Mouse (Mus musculus) spleen, adult 2 months (tissue): ENCODE results near the gene Frmd6. TPM values are rescaled to one million over a fixed set of nuclear protein-coding genes. Genes with fewer than 3 reads are reported as not detected.

ENCODE experiments used
- DNase-seq, 2 experiments: peaks; one replicate each; pipeline versions ENCODE4 v3.0.0 to v3.0.0-alpha.2; 2012 to 2021; ENCODE audit warnings: low spot score in 2 of 2, low read depth in 1 of 2
- H3K27ac ChIP-seq: fragments of 200-500 bp; 2 replicates; pipeline ENCODE4 v1.5.1; 2012; ENCODE audit warnings: low read length, inconsistent platforms; ENCODE audit not compliant: insufficient read depth
- H3K27me3 ChIP-seq: fragments of 200-500 bp; 2 replicates; pipeline ENCODE4 v1.6.1; 2012; ENCODE audit warnings: mild to moderate bottlenecking, moderate library complexity, low read length, inconsistent platforms; ENCODE audit not compliant: control insufficient read depth, insufficient read depth
- H3K36me3 ChIP-seq: fragments of 200-500 bp; 2 replicates; pipeline ENCODE4 v1.6.1; 2012; ENCODE audit warnings: mild to moderate bottlenecking, low read length, inconsistent platforms; ENCODE audit not compliant: control insufficient read depth, insufficient read depth
- H3K4me1 ChIP-seq: fragments of 200-500 bp; 2 replicates; pipeline ENCODE4 v1.6.1; 2011; ENCODE audit warnings: inconsistent platforms; ENCODE audit not compliant: control insufficient read depth, insufficient read depth, insufficient read length
- H3K4me3 ChIP-seq: fragments of 200-500 bp; 2 replicates; pipeline ENCODE4 v1.5.1; 2011; ENCODE audit warnings: mild to moderate bottlenecking, inconsistent platforms; ENCODE audit not compliant: insufficient read depth, insufficient read length; ENCODE audit errors: extremely low read depth
- CTCF ChIP-seq: fragments of 200-500 bp; IDR thresholded peaks from 2 replicates; pipeline ENCODE4 v1.5.1; 2011; ENCODE audit warnings: mild to moderate bottlenecking, inconsistent platforms; ENCODE audit not compliant: insufficient read depth, insufficient read length, insufficient replicate concordance; ENCODE audit errors: extremely low read depth
- POLR2A ChIP-seq: fragments of 200-500 bp; IDR thresholded peaks from 2 replicates; pipeline ENCODE4 v1.6.1; 2011; ENCODE audit warnings: low read depth, low read length, inconsistent platforms
- WGBS: fragments of 180-500 bp; shearing (Covaris S2); methylation state at CpG from one replicate; pipeline ENCODE4 v1.1.7; 2018; 5-methylcytosine and 5-hydroxymethylcytosine counted together
- polyA plus RNA-seq: library from polyadenylated mRNA; depleted of rRNA; stranded (reverse); fragments of >200 nt; gene quantifications from 2 replicates; pipeline ENCODE4 v1.2.3, GENCODE M21; 2012; rRNA removed

Frmd6 gene
- polyA plus RNA-seq, 1 experiment, result 6.5 TPM

GRCm38 (mm10) chr12:70937150-70937549 lies 111.8 kb downstream of the Frmd6 start:
- no peaks in the 10 kb centered on the region for H3K27me3 ChIP-seq
- H3K36me3 ChIP-seq, result no peaks in the 10 kb centered on the region; the same call in 1 of the 2 replicates
- peak overlapping the region; percentile 71; the same call in 1 of the 2 replicates for H3K27ac ChIP-seq
- TF ChIP-seq CTCF (no peak), POLR2A (no peak)
- no peaks in the 10 kb centered on the region; the same call in 1 of the 2 replicates for H3K4me1 ChIP-seq
- peak in 1 of 2 experiments; percentile 15 for DNase-seq
- peak overlapping the region; percentile 98 for H3K4me3 ChIP-seq
- 23% methylated on average over 12 of the region's 12 CpGs for WGBS

DNA sequence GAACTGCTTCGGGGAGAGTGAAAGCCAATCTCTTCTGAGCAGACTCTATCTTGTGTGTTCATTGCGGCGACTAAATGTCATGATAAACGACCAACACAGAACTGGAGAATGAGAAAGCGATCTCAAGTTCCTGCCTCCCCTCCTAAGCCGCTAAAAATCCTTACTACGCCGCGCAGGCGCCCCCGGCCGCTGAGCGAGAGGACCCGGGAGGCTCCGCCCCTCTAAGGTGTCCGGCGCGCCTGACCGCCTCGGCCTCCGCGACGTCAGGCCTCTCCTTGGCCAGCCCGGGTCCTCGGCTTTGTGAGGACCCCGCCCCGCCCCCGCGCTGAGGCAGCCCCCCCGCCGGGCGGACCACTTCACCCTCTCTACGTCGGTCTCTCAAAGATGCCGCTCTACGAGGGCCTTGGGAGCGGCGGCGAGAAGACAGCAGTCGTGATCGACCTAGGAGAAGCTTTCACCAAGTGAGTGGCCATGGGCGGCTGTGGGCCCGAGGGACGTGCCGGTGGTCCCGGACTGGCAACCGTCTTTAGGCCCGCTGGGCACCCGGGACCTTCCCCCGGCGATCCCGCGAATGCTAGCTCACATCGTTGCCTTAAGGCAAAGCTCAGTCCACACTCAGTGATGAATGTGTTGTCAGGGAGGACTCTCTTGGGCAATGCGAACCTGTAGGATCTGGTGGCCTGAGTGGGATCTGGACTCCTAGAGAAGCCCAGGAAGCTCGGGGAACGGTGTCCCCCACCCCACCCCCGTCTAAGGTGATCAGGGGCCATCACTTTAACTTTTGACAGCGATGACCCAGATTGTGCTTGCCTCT lies 112.5 kb downstream of the Frmd6 start, which contains the start of gene Actr10:
TSS of gene Actr10 (plus strand) at position 287 of the 814 bp plus-strand sequence.
- DNase-seq, result peak; percentile 82 to 84
- TF ChIP-seq CTCF, result no peak
- peak; percentile 72 for TF ChIP-seq POLR2A
- Histone ChIP-seq H3K27me3 (no peaks in the 10 kb centered on the region), H3K4me1 (no peaks in the 10 kb centered on the region; the same call in 1 of the 2 replicates), H3K27ac (peak within 1 kb of the TSS; percentile 85), H3K36me3 (peaks cover 5% of the 10 kb centered on the region), H3K4me3 (peak within 1 kb of the TSS; percentile 98)
- under 1% methylated on average over 59 of the region's 59 CpGs for WGBS

DNA sequence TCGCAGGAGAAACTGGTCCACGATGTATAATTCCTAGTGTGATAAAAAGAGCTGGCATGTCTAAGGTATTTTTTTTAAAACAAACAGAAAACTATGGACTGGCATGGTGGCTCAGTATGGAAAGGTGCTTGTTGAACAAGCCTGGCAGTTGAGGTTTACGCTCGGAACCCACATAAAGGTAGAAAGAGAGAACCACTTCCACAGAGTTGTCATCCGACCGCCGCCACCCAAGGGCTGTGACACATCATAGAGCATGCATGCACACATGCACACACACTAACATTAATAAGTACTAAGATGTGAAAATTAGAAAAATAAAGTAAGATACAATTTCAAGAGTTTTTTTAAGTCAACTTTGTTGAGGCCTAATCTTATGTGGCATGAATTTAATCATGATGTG lies 115.5 kb downstream of the Frmd6 start:
- Histone ChIP-seq H3K27me3 (no peaks in the 10 kb centered on the region), H3K27ac (no peak overlapping the region), H3K4me3 (no peak overlapping the region), H3K36me3 (peaks cover 12% of the 10 kb centered on the region), H3K4me1 (no peaks in the 10 kb centered on the region; the same call in 1 of the 2 replicates)
- 81% methylated on average over 7 of the region's 7 CpGs for WGBS
- DNase-seq, result peak; percentile 8 to 40
- TF ChIP-seq CTCF (no peak), POLR2A (no peak)

GRCm38 (mm10) chr12:70944181-70944580 lies 118.9 kb downstream of the Frmd6 start:
- no peak for DNase-seq
- Histone ChIP-seq H3K4me1 (no peaks in the 10 kb centered on the region; the same call in 1 of the 2 replicates), H3K36me3 (peaks cover 15% of the 10 kb centered on the region), H3K27me3 (no peaks in the 10 kb centered on the region), H3K4me3 (no peak overlapping the region), H3K27ac (no peak overlapping the region)
- TF ChIP-seq POLR2A, result no peak
- TF ChIP-seq CTCF, result no peak
- 97% methylated on average over 5 of the region's 5 CpGs for WGBS

- TF ChIP-seq POLR2A (no peak), CTCF (no peak)
- Histone ChIP-seq H3K4me1 (no peaks in the 10 kb centered on the region), H3K4me3 (no peak overlapping the region), H3K27ac (no peak overlapping the region), H3K27me3 (no peaks in the 10 kb centered on the region), H3K36me3 (peaks cover 16% of the 10 kb centered on the region)
- WGBS, result 72% methylated on average over 10 of the region's 10 CpGs
- no peak for DNase-seq
Observed at GRCm38 (mm10) chr12:70946585-70947256, 121.4 kb downstream of the Frmd6 start.

Other genes with a start within 250 kb of the Frmd6 start
- gene Actr10, start 112.3 kb downstream of the Frmd6 start, polyA plus RNA-seq, result 7.2 and 9.4 TPM in 2 replicates
- gene Psma3, start 149.1 kb downstream of the Frmd6 start, polyA plus RNA-seq, result 9.9 and 11.0 TPM in 2 replicates
- 4.7 and 5.0 TPM in 2 replicates for gene Arid4a, start 190.5 kb downstream of the Frmd6 start, polyA plus RNA-seq